Mouse (Mus musculus) cerebellum, adult 2 months (tissue): ENCODE results near the gene Hoxc10. TPM values are rescaled to one million over a fixed set of nuclear protein-coding genes. Genes with fewer than 3 reads are reported as not detected.

Experiments used
- DNase-seq, 2 experiments: peaks; one replicate each; pipeline ENCODE4 v3.0.0; 2021
- H3K27ac ChIP-seq: fragments of 200-500 bp; 2 replicates; pipeline ENCODE4 v1.5.1; 2012; ENCODE audit warnings: low read length, control low read depth, inconsistent platforms; ENCODE audit not compliant: insufficient read depth
- H3K27me3 ChIP-seq: fragments of 200-500 bp; 2 replicates; pipeline ENCODE4 v1.6.1; 2012; ENCODE audit warnings: inconsistent platforms, mild to moderate bottlenecking, low read length, moderate library complexity; ENCODE audit not compliant: control insufficient read depth, insufficient read depth
- H3K4me1 ChIP-seq: fragments of 200-500 bp; 2 replicates; pipeline ENCODE4 v1.6.1; 2011; ENCODE audit warnings: low read length; ENCODE audit not compliant: control insufficient read depth, insufficient read depth
- H3K4me3 ChIP-seq: fragments of 200-500 bp; replicated peaks from 2 replicates; pipeline ENCODE3; 2011; ENCODE audit warnings: mild to moderate bottlenecking, low read depth, low read length, control low read depth; ENCODE audit not compliant: insufficient read depth
- CTCF ChIP-seq: fragments of 200-500 bp; IDR thresholded peaks from 2 replicates; pipeline ENCODE4 v1.5.1; 2011; ENCODE audit warnings: low read depth, mild to moderate bottlenecking, control low read depth, low read length, moderate library complexity, borderline replicate concordance; ENCODE audit not compliant: insufficient read depth
- POLR2A ChIP-seq: fragments of 200-500 bp; IDR thresholded peaks from 2 replicates; pipeline ENCODE4 v1.6.1; 2011; ENCODE audit warnings: low read length, control low read depth, borderline replicate concordance; ENCODE audit not compliant: insufficient read depth
- WGBS: fragments of 180-500 bp; shearing (Covaris S2); methylation state at CpG from one replicate; pipeline ENCODE4 v1.1.7; 2018; 5-methylcytosine and 5-hydroxymethylcytosine counted together
- polyA plus RNA-seq: library from polyadenylated mRNA; depleted of rRNA; stranded (reverse); fragments of >200 nt; gene quantifications from 2 replicates; pipeline ENCODE4 v1.2.3, GENCODE M21; 2012

Gene Hoxc10
- polyA plus RNA-seq, 1 experiment: not detected

DNA sequence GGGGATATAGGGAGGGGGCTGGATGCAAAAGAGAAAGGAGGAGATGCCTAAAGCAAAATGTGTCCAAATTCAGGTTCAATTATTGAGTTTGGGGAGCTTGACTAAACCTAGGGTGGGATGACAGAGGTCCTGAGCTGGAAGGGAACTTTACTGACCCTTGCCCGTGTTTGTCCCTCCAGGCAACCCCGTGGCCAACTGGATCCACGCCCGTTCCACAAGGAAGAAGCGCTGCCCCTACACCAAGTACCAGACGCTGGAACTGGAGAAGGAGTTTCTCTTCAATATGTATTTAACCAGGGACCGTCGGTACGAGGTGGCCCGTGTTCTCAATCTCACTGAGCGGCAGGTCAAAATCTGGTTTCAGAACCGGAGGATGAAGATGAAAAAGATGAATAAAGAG lies 17.1 kb downstream of the Hoxc10 start:
- WGBS: 3% methylated on average over 12 of the region's 12 CpGs
- Histone ChIP-seq H3K27ac (no peak overlapping the region), H3K4me3 (no peak overlapping the region), H3K4me1 (no peaks in the 10 kb centered on the region), H3K27me3 (peaks cover 11% of the 10 kb centered on the region; the same call in 1 of the 2 replicates)
- no peak for DNase-seq
- TF ChIP-seq CTCF: no peak
- no peak for TF ChIP-seq POLR2A

DNA sequence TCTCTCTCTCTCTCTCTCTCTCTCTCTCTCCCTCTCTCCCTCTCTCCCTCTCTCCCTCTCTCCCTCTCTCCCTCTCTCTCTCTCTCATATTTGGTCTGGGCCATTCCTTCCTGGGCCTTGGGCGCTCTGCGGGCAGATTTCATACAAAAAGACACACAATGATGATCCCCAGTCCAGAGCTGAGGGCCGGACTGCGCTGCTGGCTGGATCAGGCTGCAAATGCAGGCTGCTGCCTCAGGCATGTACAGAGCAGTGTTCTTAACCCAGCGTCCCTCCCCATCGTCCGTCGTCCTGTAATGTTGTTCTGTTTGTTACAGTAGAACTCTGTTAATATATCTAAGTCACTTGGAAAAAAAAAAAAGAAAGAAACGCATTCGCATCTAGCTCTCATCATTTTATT lies 17.9 kb downstream of the Hoxc10 start:
- DNase-seq: no peak
- WGBS: 3% methylated on average over 10 of the region's 10 CpGs
- Histone ChIP-seq H3K4me3 (no peak overlapping the region), H3K4me1 (no peaks in the 10 kb centered on the region), H3K27me3 (peaks cover 10% of the 10 kb centered on the region; the same call in 1 of the 2 replicates), H3K27ac (no peak overlapping the region)
- TF ChIP-seq POLR2A: no peak
- no peak for TF ChIP-seq CTCF

DNA sequence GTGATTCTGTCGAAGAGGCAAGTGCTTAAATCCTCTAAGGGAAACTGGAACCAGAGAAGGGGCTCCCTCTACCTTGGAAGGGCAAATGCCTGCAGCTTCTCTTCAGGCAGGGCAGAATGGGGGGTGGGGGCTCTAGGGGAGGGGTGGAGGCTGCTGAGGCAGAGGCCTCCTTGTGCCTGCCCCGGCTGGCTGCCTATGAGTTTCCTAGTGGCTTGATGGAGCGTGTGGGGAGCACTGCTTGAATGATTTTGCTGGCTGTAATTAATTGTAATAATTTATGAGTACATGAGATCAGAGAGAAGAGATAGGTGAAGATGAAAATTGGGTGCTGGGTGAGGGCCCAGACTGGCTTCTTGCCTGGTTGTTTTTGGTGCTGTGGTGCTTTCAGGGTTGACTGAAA lies 18.3 kb downstream of the Hoxc10 start:
- 6% methylated on average over 3 of the region's 3 CpGs for WGBS

DNA sequence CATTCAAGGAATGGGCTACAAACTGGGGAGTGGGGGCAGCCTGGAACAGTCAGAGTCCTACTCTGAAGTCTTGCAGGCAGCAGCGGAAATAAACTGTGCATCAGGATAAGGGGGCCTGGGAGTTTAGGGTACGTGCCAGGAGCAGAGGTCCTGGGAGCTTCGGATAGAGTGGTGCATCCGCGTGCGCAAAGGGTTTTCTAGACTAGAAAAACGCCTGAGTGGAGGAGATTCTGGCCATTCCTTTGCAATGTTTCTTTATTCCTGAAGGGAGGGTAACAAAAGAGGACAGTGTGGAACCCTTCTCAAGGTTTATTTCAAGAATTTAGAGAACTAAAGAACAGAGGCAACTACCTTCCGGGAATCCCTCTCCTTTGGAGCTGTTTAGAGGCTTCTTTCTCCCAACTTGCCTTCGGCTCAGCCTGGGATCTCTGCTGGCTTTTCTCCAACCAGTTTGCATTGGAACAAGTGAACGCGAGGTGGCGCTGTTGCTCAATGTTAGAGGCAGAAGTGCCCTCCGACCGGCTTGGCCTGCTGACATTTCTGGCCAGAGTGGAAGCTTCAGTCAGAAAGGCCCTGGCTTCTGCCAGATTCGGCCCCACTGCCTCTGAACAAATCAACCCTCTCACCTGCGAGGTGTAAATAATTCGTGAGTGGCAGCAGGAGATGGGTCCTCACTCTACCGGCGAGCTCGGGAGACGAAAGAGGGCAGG lies 20.7 kb downstream of the Hoxc10 start:
- 2% methylated on average over 21 of the region's 21 CpGs for WGBS
- Histone ChIP-seq H3K4me1 (no peaks in the 10 kb centered on the region), H3K4me3 (no peak overlapping the region), H3K27me3 (peaks cover 15% of the 10 kb centered on the region; the same call in 1 of the 2 replicates), H3K27ac (no peak overlapping the region)
- TF ChIP-seq CTCF: peak; percentile 94
- TF ChIP-seq POLR2A: no peak
- peak; percentile 82 to 92 for DNase-seq

More for the DNA sequence above, 18.3 kb downstream of the Hoxc10 start:
- DNase-seq: no peak
- Histone ChIP-seq H3K4me1 (no peaks in the 10 kb centered on the region), H3K27me3 (peaks cover 11% of the 10 kb centered on the region; the same call in 1 of the 2 replicates), H3K4me3 (no peak overlapping the region), H3K27ac (no peak overlapping the region)
- no peak for TF ChIP-seq CTCF
- TF ChIP-seq POLR2A: no peak

DNA sequence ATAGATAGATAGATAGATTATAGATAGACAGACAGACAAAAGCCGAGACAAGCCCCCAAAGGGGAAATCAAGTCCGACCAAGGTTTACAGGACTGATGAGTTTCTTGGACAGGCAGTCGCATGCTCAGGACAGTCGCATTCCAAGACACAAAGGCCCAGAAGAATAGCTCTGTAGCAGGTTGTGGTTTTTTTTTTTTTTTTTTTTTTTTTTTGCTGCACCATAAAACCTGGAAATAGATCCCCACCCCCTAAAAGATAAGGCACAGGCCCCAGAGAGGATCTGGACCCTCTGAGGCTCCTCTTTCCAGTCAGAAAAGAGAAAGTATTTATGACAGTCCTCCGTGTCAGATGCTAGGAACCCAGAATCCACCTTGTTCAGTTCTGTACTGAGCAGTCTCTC lies 21.5 kb downstream of the Hoxc10 start:
- WGBS: 38% methylated on average over 5 of the region's 5 CpGs
- H3K27me3 ChIP-seq: peaks cover 15% of the 10 kb centered on the region; the same call in 1 of the 2 replicates
- H3K27ac ChIP-seq: no peak overlapping the region
- H3K4me1 ChIP-seq: no peaks in the 10 kb centered on the region
- DNase-seq: no peak
- TF ChIP-seq CTCF (no peak), POLR2A (no peak)
- H3K4me3 ChIP-seq: no peak overlapping the region

DNA sequence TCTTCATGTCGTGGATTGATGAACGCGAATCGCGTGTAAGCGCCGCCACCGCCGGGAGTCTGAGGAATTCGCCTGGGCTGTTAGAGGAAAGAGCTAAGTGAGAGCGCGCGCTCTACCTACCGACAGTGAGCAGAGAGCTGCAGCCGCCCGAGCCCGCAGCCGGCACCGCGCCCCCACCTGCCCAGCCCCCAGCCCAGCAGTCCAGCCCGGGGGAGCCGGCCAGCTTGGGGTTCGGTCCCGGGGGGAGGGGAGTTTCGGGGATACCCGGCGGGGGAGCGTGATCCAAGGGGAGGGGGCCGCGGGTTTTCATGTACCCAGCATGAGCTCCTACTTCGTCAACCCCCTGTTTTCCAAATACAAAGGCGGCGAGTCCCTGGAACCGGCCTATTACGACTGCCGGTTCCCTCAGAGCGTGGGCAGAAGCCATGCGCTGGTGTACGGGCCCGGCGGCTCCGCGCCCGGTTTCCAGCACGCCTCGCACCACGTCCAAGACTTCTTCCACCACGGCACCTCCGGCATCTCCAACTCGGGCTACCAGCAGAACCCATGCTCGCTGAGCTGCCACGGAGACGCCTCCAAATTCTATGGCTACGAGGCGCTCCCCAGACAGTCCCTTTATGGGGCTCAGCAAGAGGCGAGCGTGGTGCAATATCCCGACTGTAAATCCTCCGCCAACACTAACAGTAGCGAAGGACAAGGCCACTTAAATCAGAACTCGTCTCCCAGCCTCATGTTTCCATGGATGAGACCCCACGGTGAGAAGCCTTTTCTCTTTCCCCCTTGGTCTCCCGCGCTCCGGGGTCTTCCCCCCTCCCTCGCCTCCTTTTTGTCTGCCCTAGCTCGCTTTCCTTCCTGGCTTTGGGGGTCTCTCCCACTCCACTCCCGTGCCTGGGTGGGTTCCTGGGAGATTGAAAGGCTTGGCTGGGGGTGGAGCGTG lies 24.1 kb downstream of the Hoxc10 start, which contains the start of gene Hoxc8:
Gene Hoxc8 (plus strand): TSS at position 147 of the 937 bp plus-strand sequence.
- peaks cover 14% of the 10 kb centered on the region; the same call in 1 of the 2 replicates for H3K27me3 ChIP-seq

DNA sequence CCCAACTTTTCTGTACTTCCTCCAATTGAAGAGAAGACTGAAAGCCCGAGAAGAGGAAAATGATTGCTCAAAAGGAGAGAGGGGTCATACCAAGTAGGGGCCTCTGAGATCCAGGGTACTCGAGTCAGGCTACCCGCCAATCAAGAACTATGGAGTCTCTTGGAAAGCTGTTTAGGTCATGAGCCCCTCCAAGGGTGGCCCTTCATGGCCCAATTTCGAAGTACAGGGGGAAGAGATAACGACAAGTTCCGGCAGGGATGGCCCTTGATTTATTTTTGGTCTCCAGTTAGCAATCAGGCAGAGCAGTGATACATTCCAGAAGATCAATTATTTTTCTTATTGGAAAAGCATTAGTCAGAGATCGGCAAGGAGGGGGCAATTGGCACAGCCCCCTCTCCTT lies 25.2 kb downstream of the Hoxc10 start:
- Histone ChIP-seq H3K4me1 (no peaks in the 10 kb centered on the region), H3K27me3 (peaks cover 20% of the 10 kb centered on the region; the same call in 1 of the 2 replicates), H3K27ac (no peak overlapping the region), H3K4me3 (no peak overlapping the region)
- 5% methylated on average over 7 of the region's 7 CpGs for WGBS
- TF ChIP-seq POLR2A (no peak), CTCF (no peak)
- DNase-seq: no peak

More for the DNA sequence above, 24.1 kb downstream of the Hoxc10 start, which contains the start of gene Hoxc8:
- TF ChIP-seq POLR2A (no peak), CTCF (no peak)
- Histone ChIP-seq H3K4me1 (no peaks in the 10 kb centered on the region), H3K4me3 (no peak within 1 kb of the TSS), H3K27ac (no peak within 1 kb of the TSS)
- no peak for DNase-seq
- WGBS: 1% methylated on average over 69 of the region's 69 CpGs
